Mouse (Mus musculus) olfactory bulb, adult 2 months (tissue): Measurements from ENCODE around the gene Ppp4r4.

Experiments used
- CTCF ChIP-seq: fragments of 200-500 bp; IDR thresholded peaks from 2 replicates; pipeline ENCODE4 v1.5.1; 2012; ENCODE audit warnings: low read depth, mild to moderate bottlenecking, low read length, moderate library complexity; ENCODE audit not compliant: insufficient read depth
- POLR2A ChIP-seq: fragments of 200-500 bp; IDR thresholded peaks from 2 replicates; pipeline ENCODE4 v1.6.1; 2012; ENCODE audit warnings: mild to moderate bottlenecking, low read depth, low read length, moderate library complexity; ENCODE audit not compliant: insufficient read depth

- TF ChIP-seq POLR2A = no peak
- no peak for TF ChIP-seq CTCF
These were observed 83.7 kb downstream of the Ppp4r4 start for GRCm38 (mm10) chr12:103615734-103616133.
